Mouse (Mus musculus): ENCODE data around the gene Ribc1. TPM values are rescaled to one million over a fixed set of nuclear protein-coding genes. Genes with fewer than 3 reads are reported as not detected.

Ribc1 gene
- 5.3 and 6.3 TPM in 2 replicates for polyA plus RNA-seq (2014; fragmentation: Nextera tagmentation; extraction: Ambion mirVana)

GRCm38 (mm10) chrX:152016151-152017145, at the start of gene Ribc1, which contains the start of gene Smc1a:
Ribc1 (minus strand) TSS chrX:152016295.
Smc1a (plus strand) TSS chrX:152016428.
- ATAC-seq (ENCODE audit: insufficient number of reproducible peaks, low FRiP score, low TSS enrichment, low read depth), result peak; percentile 99
- no peaks in the 10 kb centered on the region for H3K4me1 ChIP-seq (ENCODE audit: control insufficient read depth, insufficient read depth, low read length)
- no peaks in the 10 kb centered on the region for H3K9me3 ChIP-seq (ENCODE audit: control insufficient read depth, low read length)
- no peaks in the 10 kb centered on the region for H3K36me3 ChIP-seq (ENCODE audit: control insufficient read depth, insufficient read depth, low read length)
- H3K4me3 ChIP-seq (ENCODE audit: low read depth, low read length), result peak within 1 kb of the TSS; percentile 51
- peak within 1 kb of the TSS; percentile 73 for H3K27ac ChIP-seq (replicated peaks; ENCODE audit: low read depth, low read length)
- DNase-seq (ENCODE audit: low spot score), result peak; percentile 87
- H3K9ac ChIP-seq (ENCODE audit: low read length), result peak within 1 kb of the TSS; percentile 72
- peak within 1 kb of the TSS; percentile 48 for H3K4me2 ChIP-seq (ENCODE audit: low read depth, severe bottlenecking)
- WGBS, result 14% methylated on average over 64 of the region's 64 CpGs
- H3K27me3 ChIP-seq (ENCODE audit: control insufficient read depth, insufficient read depth, low read length), result 0 out of 2 replicates have a peak, but pooled peaks cover 7% of the 10 kb centered on the region

DNA sequence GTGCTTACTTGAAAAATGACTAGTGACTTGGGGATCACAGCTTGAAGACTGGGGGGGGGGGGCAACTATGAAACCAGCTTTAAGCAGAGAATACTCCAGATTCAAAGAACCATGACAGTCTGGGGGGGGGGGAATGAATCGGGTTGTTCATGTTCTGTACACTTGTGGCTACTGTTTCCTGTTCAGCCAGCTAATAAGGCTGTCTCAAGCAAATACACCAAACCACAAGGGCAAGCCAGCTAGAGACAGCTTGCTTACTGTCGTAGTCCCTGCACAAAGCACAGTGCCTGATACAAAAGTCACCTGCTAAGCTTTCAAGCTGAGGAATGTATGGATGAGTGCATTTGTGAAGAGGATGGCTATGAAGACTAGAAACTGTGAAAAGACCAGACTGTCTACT, 49.6 kb upstream of the Ribc1 start:
- H3K27me3 ChIP-seq (ENCODE audit: control insufficient read depth, insufficient read depth, low read length), result peaks cover 14% of the 10 kb centered on the region

DNA sequence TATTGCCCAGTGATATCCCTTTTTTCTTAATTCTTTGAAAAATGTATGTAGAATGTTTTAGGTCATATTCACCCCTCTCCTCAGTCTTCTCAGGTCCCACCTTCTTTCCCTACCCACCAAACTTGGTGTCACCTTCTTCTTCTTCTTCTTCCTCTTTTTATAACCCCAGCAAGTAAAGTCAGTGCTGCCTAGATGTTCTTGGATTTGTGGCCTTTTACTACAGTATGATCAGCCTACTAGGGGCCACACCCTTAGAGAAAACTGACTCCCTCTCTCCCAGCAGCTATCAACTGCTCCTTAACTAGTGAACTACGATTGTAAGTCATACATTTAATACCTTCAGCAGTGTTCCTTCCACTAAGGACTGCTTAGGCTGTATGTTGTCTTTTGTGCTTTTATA, 38.0 kb upstream of the Ribc1 start:
- no peak overlapping the region for H3K4me3 ChIP-seq (ENCODE audit: low read depth, low read length)
- no peaks in the 10 kb centered on the region for H3K36me3 ChIP-seq (ENCODE audit: control insufficient read depth, insufficient read depth, low read length)
- H3K9ac ChIP-seq (ENCODE audit: low read length), result no peak overlapping the region
- no peak overlapping the region for H3K4me2 ChIP-seq (ENCODE audit: low read depth, severe bottlenecking)
- ATAC-seq (ENCODE audit: insufficient number of reproducible peaks, low FRiP score, low TSS enrichment, low read depth) (no peak), DNase-seq (ENCODE audit: low spot score) (no peak)
- H3K4me1 ChIP-seq (ENCODE audit: control insufficient read depth, insufficient read depth, low read length), result no peaks in the 10 kb centered on the region
- no peak overlapping the region for H3K27ac ChIP-seq (replicated peaks; ENCODE audit: low read depth, low read length)
- peaks cover 2% of the 10 kb centered on the region; the same call in 1 of the 2 replicates for H3K27me3 ChIP-seq (ENCODE audit: control insufficient read depth, insufficient read depth, low read length)
- no peaks in the 10 kb centered on the region for H3K9me3 ChIP-seq (ENCODE audit: control insufficient read depth, low read length)
- 89% methylated on average over 1 of the region's 1 CpGs for WGBS

More for the DNA sequence above, 49.6 kb upstream of the Ribc1 start:
- Histone ChIP-seq H3K9ac (ENCODE audit: low read length) (no peak overlapping the region), H3K4me3 (ENCODE audit: low read depth, low read length) (no peak overlapping the region), H3K4me2 (ENCODE audit: low read depth, severe bottlenecking) (no peak overlapping the region), H3K27ac (replicated peaks; ENCODE audit: low read depth, low read length) (no peak overlapping the region), H3K9me3 (ENCODE audit: control insufficient read depth, low read length) (no peaks in the 10 kb centered on the region), H3K4me1 (ENCODE audit: control insufficient read depth, insufficient read depth, low read length) (no peaks in the 10 kb centered on the region), H3K36me3 (ENCODE audit: control insufficient read depth, insufficient read depth, low read length) (no peaks in the 10 kb centered on the region; the same call in 1 of the 2 replicates)
- 78% methylated on average over 2 of the region's 2 CpGs for WGBS
- no peak for DNase-seq (ENCODE audit: low spot score)
- no peak for ATAC-seq (ENCODE audit: insufficient number of reproducible peaks, low FRiP score, low TSS enrichment, low read depth)

GRCm38 (mm10) chrX:152052546-152052945, 36.5 kb upstream of the Ribc1 start:
- DNase-seq (ENCODE audit: low spot score) (no peak), ATAC-seq (ENCODE audit: insufficient number of reproducible peaks, low FRiP score, low TSS enrichment, low read depth) (no peak)
- WGBS, result 68% methylated on average over 3 of the region's 3 CpGs
- H3K4me3 ChIP-seq (ENCODE audit: low read depth, low read length), result no peak overlapping the region
- H3K27me3 ChIP-seq (ENCODE audit: control insufficient read depth, insufficient read depth, low read length), result no peaks in the 10 kb centered on the region
- no peaks in the 10 kb centered on the region for H3K36me3 ChIP-seq (ENCODE audit: control insufficient read depth, insufficient read depth, low read length)
- H3K4me1 ChIP-seq (ENCODE audit: control insufficient read depth, insufficient read depth, low read length), result no peaks in the 10 kb centered on the region
- no peak overlapping the region for H3K4me2 ChIP-seq (ENCODE audit: low read depth, severe bottlenecking)
- no peak overlapping the region for H3K27ac ChIP-seq (replicated peaks; ENCODE audit: low read depth, low read length)
- no peak overlapping the region for H3K9ac ChIP-seq (ENCODE audit: low read length)
- no peaks in the 10 kb centered on the region for H3K9me3 ChIP-seq (ENCODE audit: control insufficient read depth, low read length)

- DNase-seq (ENCODE audit: low spot score) (no peak), ATAC-seq (ENCODE audit: insufficient number of reproducible peaks, low FRiP score, low TSS enrichment, low read depth) (no peak)
- Histone ChIP-seq H3K4me3 (ENCODE audit: low read depth, low read length) (no peak overlapping the region), H3K27me3 (ENCODE audit: control insufficient read depth, insufficient read depth, low read length) (peaks cover 6% of the 10 kb centered on the region; the same call in 1 of the 2 replicates), H3K9me3 (ENCODE audit: control insufficient read depth, low read length) (no peaks in the 10 kb centered on the region), H3K4me1 (ENCODE audit: control insufficient read depth, insufficient read depth, low read length) (no peaks in the 10 kb centered on the region), H3K9ac (ENCODE audit: low read length) (no peak overlapping the region), H3K27ac (replicated peaks; ENCODE audit: low read depth, low read length) (no peak overlapping the region), H3K36me3 (ENCODE audit: control insufficient read depth, insufficient read depth, low read length) (no peaks in the 10 kb centered on the region), H3K4me2 (ENCODE audit: low read depth, severe bottlenecking) (no peak overlapping the region)
These were observed 31.1 kb upstream of the Ribc1 start for GRCm38 (mm10) chrX:152047230-152047629.

DNA sequence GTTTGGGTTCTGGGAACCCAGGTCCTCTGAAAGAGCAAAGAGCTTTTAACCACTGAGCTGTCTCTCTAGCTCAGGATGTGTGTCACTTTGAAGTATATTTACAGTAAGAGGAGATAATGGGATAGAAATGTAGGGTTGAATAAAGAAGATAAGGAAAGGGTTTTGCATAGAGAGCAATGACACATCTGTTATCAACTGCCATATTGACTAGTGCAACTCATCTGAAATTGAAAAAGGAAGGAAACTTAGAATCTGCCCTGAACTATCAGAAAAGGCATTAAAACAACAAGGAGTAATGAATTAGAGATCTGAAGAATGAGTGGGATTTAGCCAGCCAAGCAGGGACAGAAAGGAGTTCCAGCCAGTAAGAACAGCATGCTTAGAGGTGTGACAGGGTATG, 23.8 kb upstream of the Ribc1 start:
- Histone ChIP-seq H3K27me3 (ENCODE audit: control insufficient read depth, insufficient read depth, low read length) (peaks cover 2% of the 10 kb centered on the region; the same call in 1 of the 2 replicates), H3K27ac (replicated peaks; ENCODE audit: low read depth, low read length) (no peak overlapping the region), H3K4me1 (ENCODE audit: control insufficient read depth, insufficient read depth, low read length) (no peaks in the 10 kb centered on the region), H3K9me3 (ENCODE audit: control insufficient read depth, low read length) (no peaks in the 10 kb centered on the region), H3K36me3 (ENCODE audit: control insufficient read depth, insufficient read depth, low read length) (no peaks in the 10 kb centered on the region; the same call in 1 of the 2 replicates), H3K9ac (ENCODE audit: low read length) (no peak overlapping the region), H3K4me2 (ENCODE audit: low read depth, severe bottlenecking) (no peak overlapping the region), H3K4me3 (ENCODE audit: low read depth, low read length) (no peak overlapping the region)
- ATAC-seq (ENCODE audit: insufficient number of reproducible peaks, low FRiP score, low TSS enrichment, low read depth) (no peak), DNase-seq (ENCODE audit: low spot score) (no peak)

- no peak overlapping the region for H3K27ac ChIP-seq (replicated peaks; ENCODE audit: low read depth, low read length)
- H3K27me3 ChIP-seq (ENCODE audit: control insufficient read depth, insufficient read depth, low read length), result 0 out of 2 replicates have a peak, but pooled peaks cover 12% of the 10 kb centered on the region
- no peak overlapping the region for H3K9ac ChIP-seq (ENCODE audit: low read length)
- H3K4me2 ChIP-seq (ENCODE audit: low read depth, severe bottlenecking), result no peak overlapping the region
- no peak for DNase-seq (ENCODE audit: low spot score)
- ATAC-seq (ENCODE audit: insufficient number of reproducible peaks, low FRiP score, low TSS enrichment, low read depth), result no peak
- no peaks in the 10 kb centered on the region for H3K4me1 ChIP-seq (ENCODE audit: control insufficient read depth, insufficient read depth, low read length)
- no peak overlapping the region for H3K4me3 ChIP-seq (ENCODE audit: low read depth, low read length)
- H3K36me3 ChIP-seq (ENCODE audit: control insufficient read depth, insufficient read depth, low read length), result no peaks in the 10 kb centered on the region; the same call in 1 of the 2 replicates
- WGBS, result 88% methylated on average over 2 of the region's 2 CpGs
- H3K9me3 ChIP-seq (ENCODE audit: control insufficient read depth, low read length), result no peaks in the 10 kb centered on the region
These were observed 3.2 kb upstream of the Ribc1 start for GRCm38 (mm10) chrX:152019294-152019693.

GRCm38 (mm10) chrX:152017186-152017585, 1.1 kb upstream of the Ribc1 start:
- peak overlapping the region; percentile 68 for H3K9ac ChIP-seq (ENCODE audit: low read length)
- DNase-seq (ENCODE audit: low spot score) (no peak), ATAC-seq (ENCODE audit: insufficient number of reproducible peaks, low FRiP score, low TSS enrichment, low read depth) (no peak)
- no peaks in the 10 kb centered on the region for H3K9me3 ChIP-seq (ENCODE audit: control insufficient read depth, low read length)
- peak overlapping the region; percentile 73; the same call in 1 of the 2 replicates for H3K27ac ChIP-seq (replicated peaks; ENCODE audit: low read depth, low read length)
- H3K4me2 ChIP-seq (ENCODE audit: low read depth, severe bottlenecking), result peak overlapping the region; percentile 48
- H3K4me1 ChIP-seq (ENCODE audit: control insufficient read depth, insufficient read depth, low read length), result no peaks in the 10 kb centered on the region
- 0 out of 2 replicates have a peak, but pooled peaks cover 9% of the 10 kb centered on the region for H3K27me3 ChIP-seq (ENCODE audit: control insufficient read depth, insufficient read depth, low read length)
- 29% methylated on average over 14 of the region's 14 CpGs for WGBS
- no peaks in the 10 kb centered on the region for H3K36me3 ChIP-seq (ENCODE audit: control insufficient read depth, insufficient read depth, low read length)
- peak overlapping the region; percentile 51 for H3K4me3 ChIP-seq (ENCODE audit: low read depth, low read length)

All from limb, embryonic 11.5 days (tissue).